Mouse (Mus musculus) hindbrain, postnatal 0 days (tissue): ENCODE measurements at regions not wholly inside any gene's neighbourhood (a gene's known extent, or its start where the extent isn't known, plus 50 kb on each side); places are given as distances from the start of the nearest gene placed in this dataset.

Experiments used
- ATAC-seq: fragments of 200-750 bp; cut with Nextera tagmentation; 2 replicates; pipeline ENCODE4 v1.8.0; 2017; ENCODE audit warnings: mild to moderate bottlenecking, moderate TSS enrichment, moderate library complexity
- DNase-seq: peaks from one replicate; pipeline ENCODE4 v3.0.0-alpha.2; 2015; ENCODE audit warnings: low spot score
- H3K27ac ChIP-seq: fragments of 300-500 bp; sonication (generic); 2 replicates; pipeline ENCODE4 v1.5.1; 2014; ENCODE audit warnings: mild to moderate bottlenecking
- H3K27me3 ChIP-seq: fragments of 300-500 bp; sonication (generic); 2 replicates; pipeline ENCODE4 v1.6.1; 2014; ENCODE audit warnings: low read length, mixed read lengths; ENCODE audit not compliant: insufficient read depth
- H3K36me3 ChIP-seq: fragments of 300-500 bp; sonication (generic); 2 replicates; pipeline ENCODE4 v1.6.1; 2014; ENCODE audit warnings: low read length, mixed read lengths; ENCODE audit not compliant: insufficient read depth
- H3K4me1 ChIP-seq: fragments of 300-500 bp; sonication (generic); 2 replicates; pipeline ENCODE4 v1.6.1; 2014; ENCODE audit warnings: antibody characterized with exemption, low read length, mixed read lengths; ENCODE audit not compliant: insufficient read depth
- H3K4me2 ChIP-seq: fragments of 300-500 bp; sonication (generic); 2 replicates; pipeline ENCODE4 v1.6.1; 2014; ENCODE audit warnings: low read depth, mild to moderate bottlenecking, low read length, moderate library complexity, mixed read lengths
- H3K4me3 ChIP-seq: fragments of 300-500 bp; sonication (generic); 2 replicates; pipeline ENCODE4 v1.5.1; 2014; ENCODE audit warnings: low read length
- H3K9ac ChIP-seq: fragments of 300-500 bp; sonication (generic); replicated peaks from 2 replicates; pipeline ENCODE4 v1.6.1; 2014; ENCODE audit warnings: mild to moderate bottlenecking, low read length, moderate library complexity, mixed read lengths
- H3K9me3 ChIP-seq: fragments of 300-500 bp; sonication (generic); 2 replicates; pipeline ENCODE4 v1.6.1; 2016; ENCODE audit warnings: low read length, mixed read lengths
- CTCF ChIP-seq: IDR thresholded peaks from 2 replicates; pipeline ENCODE4 v1.5.1; 2016; ENCODE audit warnings: antibody characterized with exemption, control low read depth, low read depth
- WGBS: fragments of 180-500 bp; shearing (Covaris S2); extraction: QIAGEN DNeasy Blood & Tissue Kit; methylation state at CpG from one replicate; pipeline ENCODE4 v1.1.7; 2014; 5-methylcytosine and 5-hydroxymethylcytosine counted together

DNA sequence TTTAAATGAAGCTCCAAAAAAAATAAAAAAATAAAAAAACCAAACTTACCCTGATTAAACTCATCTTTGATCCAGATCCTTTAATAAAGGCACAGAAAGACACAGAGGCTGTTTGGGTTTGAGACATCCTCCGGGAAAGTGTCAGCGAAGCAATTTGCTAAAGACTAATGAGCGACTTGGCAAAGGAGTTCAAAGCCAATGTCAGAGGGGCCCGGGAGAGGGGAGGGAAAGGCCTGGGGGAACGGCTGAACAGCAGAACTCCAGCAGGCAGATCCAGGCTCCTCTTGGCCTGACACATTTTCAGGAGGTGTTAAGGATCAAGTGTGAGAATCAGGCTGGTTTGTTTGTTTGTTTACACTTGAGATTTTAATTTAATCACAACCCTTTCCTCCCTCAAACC is 49.9 kb upstream of the Msx2 start:
- DNase-seq (peak; percentile 38), ATAC-seq (no peak)
- Histone ChIP-seq H3K36me3 (no peaks in the 10 kb centered on the region), H3K4me2 (no peak overlapping the region), H3K27ac (no peak overlapping the region), H3K4me3 (no peak overlapping the region), H3K9ac (no peak overlapping the region), H3K9me3 (no peaks in the 10 kb centered on the region), H3K27me3 (no peaks in the 10 kb centered on the region), H3K4me1 (peaks cover 14% of the 10 kb centered on the region; the same call in 1 of the 2 replicates)
- WGBS, result 11% methylated on average over 5 of the region's 5 CpGs
- TF ChIP-seq CTCF, result no peak
